Mouse (Mus musculus) layer of hippocampus, postnatal 25 days (tissue): ENCODE data around the gene Msln. TPM values are rescaled to one million over a fixed set of nuclear protein-coding genes. Genes with fewer than 3 reads are reported as not detected.
A peak's percentile ranks its signal among the peaks of the same experiment; 100 is the strongest.

ENCODE experiments used
- DNase-seq, 2 experiments: peaks; one replicate each; pipeline ENCODE4 v3.0.0; 2022; ENCODE audit warnings: mixed read lengths in 2 of 2, low spot score in 1 of 2; ENCODE audit errors: extremely low spot score in 1 of 2
- total RNA-seq, 2 experiments: library from RNA; stranded (reverse); gene quantifications; 2 replicates each; pipeline ENCODE4 v1.2.3; 2021

The Msln gene
- total RNA-seq: 1 to 10 TPM in 1 of 2 experiments, under 1 TPM in 1; 0.71 to 1.8 TPM

GRCm38 (mm10) chr17:25754241-25754640 is at the start of gene Msln:
Msln (minus strand) TSS chr17:25754378.
- DNase-seq: no peak

GRCm38 (mm10) chr17:25802825-25803517 is 48.8 kb upstream of the Msln start:
- peak; percentile 66 to 71 for DNase-seq

GRCm38 (mm10) chr17:25801029-25801428 is 46.9 kb upstream of the Msln start:
- DNase-seq: peak in 1 of 2 experiments; percentile 61

GRCm38 (mm10) chr17:25796951-25797369 is 42.8 kb upstream of the Msln start, which contains the start of gene Metrn:
Metrn (minus strand) TSS chr17:25797136.
- DNase-seq: peak in 1 of 2 experiments; percentile 67

GRCm38 (mm10) chr17:25796211-25796771 is 42.1 kb upstream of the Msln start:
- no peak for DNase-seq

GRCm38 (mm10) chr17:25795609-25796092 is 41.5 kb upstream of the Msln start, which contains the start of gene AC134908.4:
AC134908.4 (minus strand) TSS chr17:25795659.
- DNase-seq: no peak

- DNase-seq: no peak
Observed at GRCm38 (mm10) chr17:25794998-25795397, 40.8 kb upstream of the Msln start.

GRCm38 (mm10) chr17:25794197-25794596 is 40.0 kb upstream of the Msln start:
- DNase-seq: no peak

- peak; percentile 52 to 61 for DNase-seq
Observed at GRCm38 (mm10) chr17:25792615-25793014, 38.4 kb upstream of the Msln start, which contains the start of gene Fam173a. Fam173a (minus strand) TSS chr17:25792901.

GRCm38 (mm10) chr17:25791843-25792527 is 37.8 kb upstream of the Msln start:
- DNase-seq: peak; percentile 84 to 88

- DNase-seq: peak in 1 of 2 experiments; percentile 17
Observed at GRCm38 (mm10) chr17:25791320-25791842, 37.2 kb upstream of the Msln start.

- peak in 1 of 2 experiments; percentile 5 for DNase-seq
Observed at GRCm38 (mm10) chr17:25786781-25787504, 32.8 kb upstream of the Msln start.

GRCm38 (mm10) chr17:25786280-25786679 is 32.1 kb upstream of the Msln start, which contains the start of gene Ccdc78:
Ccdc78 (plus strand) TSS chr17:25786580.
- DNase-seq: no peak

GRCm38 (mm10) chr17:25785281-25785745 is 31.1 kb upstream of the Msln start, which contains the start of gene Haghl:
Haghl (minus strand) TSS chr17:25785673.
- peak; percentile 96 to 97 for DNase-seq

GRCm38 (mm10) chr17:25783861-25784574 is 29.8 kb upstream of the Msln start:
- peak in 1 of 2 experiments; percentile 12 for DNase-seq

GRCm38 (mm10) chr17:25783086-25783485 is 28.9 kb upstream of the Msln start:
- DNase-seq: peak in 1 of 2 experiments; percentile 29

- no peak for DNase-seq
Observed at GRCm38 (mm10) chr17:25781339-25781738, 27.2 kb upstream of the Msln start.

- no peak for DNase-seq
Observed at GRCm38 (mm10) chr17:25777948-25778347, 23.8 kb upstream of the Msln start.
